In the genomic region with DNA sequence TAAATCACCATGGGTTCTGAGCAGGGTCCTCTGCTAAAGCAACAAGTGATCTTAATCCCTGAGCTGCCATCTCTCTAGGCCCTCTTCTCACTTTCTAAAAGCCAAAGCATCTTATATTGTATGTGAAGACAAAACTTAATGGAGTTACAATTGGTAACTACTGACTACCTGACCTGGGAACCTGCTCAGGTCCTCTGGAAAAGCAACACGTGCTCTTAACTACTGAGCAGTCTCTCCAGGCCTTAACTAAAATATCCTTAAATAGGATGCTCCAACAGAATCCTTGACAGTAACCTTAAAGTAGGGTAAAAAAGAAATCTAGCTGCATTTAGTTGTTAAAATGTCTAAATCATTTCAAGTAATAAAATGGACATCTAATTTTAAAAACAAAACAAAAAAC, we compare ENCODE assay signal across 8 mouse cellular contexts. TPM values are rescaled to one million over a fixed set of nuclear protein-coding genes. Genes with fewer than 3 reads are reported as not detected.
DNase-seq lines count a peak whose midpoint lies in the region; ATAC-seq and TF ChIP-seq lines count a peak whose summit lies in the region.

No protein-coding gene starts in this region.

- peak overlapping the region; percentile 90 for H3K4me3 ChIP-seq in layer of hippocampus, adult 2 months
- H3K4me3 ChIP-seq in embryonic facial prominence, embryonic 14.5 days (ENCODE audit: low read depth, low read length), result peak overlapping the region; percentile 83
- peak overlapping the region; percentile 64 for H3K4me3 ChIP-seq in intestine, postnatal 0 days (ENCODE audit: low read depth, low read length)
- H3K4me3 ChIP-seq in neural tube, embryonic 12.5 days, result no peak overlapping the region

- H3K36me3 ChIP-seq in embryonic facial prominence, embryonic 14.5 days (ENCODE audit: control insufficient read depth, insufficient read depth, low read length), result no peaks in the 10 kb centered on the region
- H3K36me3 ChIP-seq in intestine, postnatal 0 days (ENCODE audit: control insufficient read depth, insufficient read depth), result no peaks in the 10 kb centered on the region; the same call in 1 of the 2 replicates
- H3K36me3 ChIP-seq in neural tube, embryonic 12.5 days, result no peaks in the 10 kb centered on the region

- no peak for ATAC-seq in embryonic facial prominence, embryonic 14.5 days (ENCODE audit: low read depth)
- ATAC-seq in intestine, postnatal 0 days, result no peak
- ATAC-seq in neural tube, embryonic 12.5 days (ENCODE audit: low FRiP score, low read depth), result no peak

- peaks cover 16% of the 10 kb centered on the region for H3K4me1 ChIP-seq in embryonic facial prominence, embryonic 14.5 days (ENCODE audit: control insufficient read depth, insufficient read depth, low read length)
- no peaks in the 10 kb centered on the region for H3K4me1 ChIP-seq in intestine, postnatal 0 days (replicated peaks; ENCODE audit: control insufficient read depth, insufficient read depth, low read length)
- peaks cover 17% of the 10 kb centered on the region; the same call in 1 of the 2 replicates for H3K4me1 ChIP-seq in neural tube, embryonic 12.5 days

- H3K27me3 ChIP-seq in embryonic facial prominence, embryonic 14.5 days (replicated peaks; ENCODE audit: control insufficient read depth, insufficient read depth, low read length), result no peaks in the 10 kb centered on the region
- no peaks in the 10 kb centered on the region for H3K27me3 ChIP-seq in intestine, postnatal 0 days (replicated peaks; ENCODE audit: control insufficient read depth, insufficient read depth, low read length)
- no peaks in the 10 kb centered on the region for H3K27me3 ChIP-seq in neural tube, embryonic 12.5 days (replicated peaks)

- 24% methylated on average over 1 of the region's 1 CpGs for WGBS in embryonic facial prominence, embryonic 14.5 days
- 22% methylated on average over 1 of the region's 1 CpGs for WGBS in intestine, postnatal 0 days
- WGBS in neural tube, embryonic 12.5 days, result 28% methylated on average over 1 of the region's 1 CpGs

- peak overlapping the region; percentile 94 for H3K9ac ChIP-seq in embryonic facial prominence, embryonic 14.5 days (ENCODE audit: low read depth, low read length)
- peak overlapping the region; percentile 82; the same call in 1 of the 2 replicates for H3K9ac ChIP-seq in intestine, postnatal 0 days (ENCODE audit: low read depth, low read length)
- no peak overlapping the region for H3K9ac ChIP-seq in neural tube, embryonic 12.5 days

- TF ChIP-seq CTCF in layer of hippocampus, adult 2 months (conservative IDR thresholded peaks at IDR 0.05), result no peak
- no peak for TF ChIP-seq CTCF in intestine, postnatal 0 days (IDR thresholded peaks at IDR 0.05; ENCODE audit: low read depth)

- H3K27ac ChIP-seq in layer of hippocampus, adult 2 months, result no peak overlapping the region
- no peak overlapping the region for H3K27ac ChIP-seq in embryonic facial prominence, embryonic 14.5 days (replicated peaks; ENCODE audit: low read depth, low read length)
- H3K27ac ChIP-seq in intestine, postnatal 0 days (ENCODE audit: low read depth, low read length), result no peak overlapping the region
- H3K27ac ChIP-seq in neural tube, embryonic 12.5 days, result no peak overlapping the region

- peak overlapping the region; percentile 91 for H3K4me2 ChIP-seq in embryonic facial prominence, embryonic 14.5 days (ENCODE audit: low read depth, low read length)
- H3K4me2 ChIP-seq in intestine, postnatal 0 days (replicated peaks; ENCODE audit: low read depth), result peak overlapping the region; percentile 86
- H3K4me2 ChIP-seq in neural tube, embryonic 12.5 days (replicated peaks), result peak overlapping the region; percentile 78

- DNase-seq in layer of hippocampus, adult 2 months (ENCODE audit: low spot score in 2 of 2), result no peak
- DNase-seq in layer of hippocampus, adult 9-10 months (ENCODE audit: low spot score), result no peak
- DNase-seq in embryonic facial prominence, embryonic 14.5 days (ENCODE audit: low spot score), result no peak
- no peak for DNase-seq in left cerebral cortex, adult 18-20 months (ENCODE audit: low spot score in 2 of 2)
- DNase-seq in urinary bladder, postnatal 10 days (ENCODE audit: low spot score), result no peak
- no peak for DNase-seq in gastrocnemius, postnatal 25 days

- H3K9me3 ChIP-seq in embryonic facial prominence, embryonic 14.5 days (ENCODE audit: control insufficient read depth, low read length), result no peaks in the 10 kb centered on the region
- no peaks in the 10 kb centered on the region for H3K9me3 ChIP-seq in intestine, postnatal 0 days (ENCODE audit: control insufficient read depth)
- no peaks in the 10 kb centered on the region for H3K9me3 ChIP-seq in neural tube, embryonic 12.5 days

RNA-seq across cellular contexts. Expression of gene Xpo4, which starts 1.6 kb away (rescaled TPM):
- total RNA-seq in layer of hippocampus, adult 2 months (2021), result 10 to 100 TPM; 14.4 to 15.0 TPM
- polyA plus RNA-seq in embryonic facial prominence, embryonic 14.5 days (2014; fragmentation: Nextera tagmentation; extraction: Ambion mirVana), result 23.0 and 26.5 TPM in 2 replicates
- polyA plus RNA-seq in intestine, postnatal 0 days (2015; fragmentation: Nextera tagmentation; extraction: Ambion mirVana), result 6.2 and 7.3 TPM in 2 replicates
- 20.1 and 21.6 TPM in 2 replicates for polyA plus RNA-seq in neural tube, embryonic 12.5 days (2016; fragmentation: Nextera tagmentation; extraction: Ambion mirVana)
- total RNA-seq in left cerebral cortex, adult 18-20 months (2021), result 10 to 100 TPM; 12.3 to 12.8 TPM
- 10 to 100 TPM in 1 of 2 experiments, 1 to 10 TPM in 1; 6.4 to 10.1 TPM for total RNA-seq in gastrocnemius, postnatal 25 days (2021)
